Mouse (Mus musculus): ENCODE measurements around the gene Mettl7b.

GRCm38 (mm10) chr10:128913696-128914095 lies 47.1 kb downstream of the Mettl7b start:
- no peak for TF ChIP-seq CTCF (IDR thresholded peaks at IDR 0.05; ENCODE audit: low read depth, low read length)
- TF ChIP-seq TAL1 (conservative IDR thresholded peaks at IDR 0.05; ENCODE audit: low read depth, low read length), result no peak
